Mouse (Mus musculus): ENCODE data around the gene Nxpe2. TPM values are rescaled to one million over a fixed set of nuclear protein-coding genes. Genes with fewer than 3 reads are reported as not detected.

The Nxpe2 gene
- polyA plus RNA-seq, 1 experiment from 2014 or later, result 2.8 TPM

GRCm38 (mm10) chr9:48284221-48284620 lies 69.0 kb downstream of the Nxpe2 start:
- Histone ChIP-seq H3K36me3 (no peaks in the 10 kb centered on the region), H3K27ac (no peak overlapping the region), H3K9ac (no peak overlapping the region), H3K4me1 (replicated peaks) (no peaks in the 10 kb centered on the region), H3K4me2 (replicated peaks) (no peak overlapping the region), H3K4me3 (replicated peaks) (no peak overlapping the region), H3K9me3 (no peaks in the 10 kb centered on the region), H3K27me3 (replicated peaks) (no peaks in the 10 kb centered on the region)
- ATAC-seq, result no peak
- 75% methylated on average over 8 of the region's 8 CpGs for WGBS

- ATAC-seq, result no peak
- no peaks in the 10 kb centered on the region for H3K27me3 ChIP-seq (replicated peaks)
- no peak overlapping the region for H3K9ac ChIP-seq
- WGBS, result 94% methylated on average over 15 of the region's 15 CpGs
- H3K36me3 ChIP-seq, result no peaks in the 10 kb centered on the region
- no peak overlapping the region for H3K4me3 ChIP-seq (replicated peaks)
- H3K4me2 ChIP-seq (replicated peaks), result no peak overlapping the region
- no peaks in the 10 kb centered on the region for H3K4me1 ChIP-seq (replicated peaks)
- no peak overlapping the region for H3K27ac ChIP-seq
- H3K9me3 ChIP-seq, result no peaks in the 10 kb centered on the region
Measured at GRCm38 (mm10) chr9:48276831-48277230, 76.4 kb downstream of the Nxpe2 start.

Other genes starting within 250 kb of the Nxpe2 start
- 4.7 and 4.8 TPM in 2 replicates for gene Nxpe4, start 191.4 kb downstream of the Nxpe2 start, polyA plus RNA-seq (2015; fragmentation: Nextera tagmentation; extraction: Ambion mirVana)
- gene Rexo2, start 127.2 kb upstream of the Nxpe2 start, polyA plus RNA-seq (2015; fragmentation: Nextera tagmentation; extraction: Ambion mirVana), result 109 and 119 TPM in 2 replicates
- 105 and 121 TPM in 2 replicates for gene Rbm7, start 141.8 kb upstream of the Nxpe2 start, polyA plus RNA-seq (2015; fragmentation: Nextera tagmentation; extraction: Ambion mirVana)
- 27.8 and 30.2 TPM in 2 replicates for gene Gm5617, start 142.0 kb upstream of the Nxpe2 start, polyA plus RNA-seq (2015; fragmentation: Nextera tagmentation; extraction: Ambion mirVana)

All from intestine, embryonic 15.5 days (tissue).